Mouse (Mus musculus) liver, adult 2 months (tissue): Measurements from ENCODE around the gene Atxn7l1. TPM values are rescaled to one million over a fixed set of nuclear protein-coding genes. Genes with fewer than 3 reads are reported as not detected.

Source experiments
- DNase-seq: peaks from one replicate; pipeline ENCODE4 v3.0.0-alpha.2; 2011; ENCODE audit warnings: low read depth, low spot score; ENCODE audit errors: extremely low read depth
- H3K27ac ChIP-seq: fragments of 200-500 bp; replicated peaks from 2 replicates; pipeline ENCODE4 v1.5.1; 2012; ENCODE audit warnings: low read depth, mild to moderate bottlenecking, control low read depth, inconsistent platforms, low read length; ENCODE audit not compliant: insufficient read depth
- H3K27me3 ChIP-seq: fragments of 200-500 bp; 2 replicates; pipeline ENCODE4 v1.6.1; 2012; ENCODE audit warnings: mild to moderate bottlenecking, moderate library complexity, low read length, inconsistent platforms; ENCODE audit not compliant: control insufficient read depth, insufficient read depth
- H3K36me3 ChIP-seq: fragments of 200-500 bp; 2 replicates; pipeline ENCODE4 v1.6.1; 2012; ENCODE audit warnings: low read length, inconsistent platforms; ENCODE audit not compliant: control insufficient read depth, insufficient read depth
- H3K4me1 ChIP-seq: fragments of 200-500 bp; 2 replicates; pipeline ENCODE4 v1.6.1; 2011; ENCODE audit warnings: low read length; ENCODE audit not compliant: control insufficient read depth, insufficient read depth
- H3K4me3 ChIP-seq: fragments of 200-500 bp; 2 replicates; pipeline ENCODE4 v1.5.1; 2011; ENCODE audit warnings: low read depth, mild to moderate bottlenecking, control low read depth, low read length, moderate library complexity; ENCODE audit not compliant: insufficient read depth
- H3K79me2 ChIP-seq: fragments of 200-500 bp; 2 replicates; pipeline ENCODE4 v1.6.1; 2012; ENCODE audit warnings: inconsistent platforms, mild to moderate bottlenecking, low read length, moderate library complexity; ENCODE audit not compliant: control insufficient read depth, insufficient read depth
- H3K9ac ChIP-seq: fragments of 200-500 bp; 2 replicates; pipeline ENCODE4 v1.6.1; 2012; ENCODE audit warnings: low read depth, mild to moderate bottlenecking, control low read depth, inconsistent platforms, low read length
- CTCF ChIP-seq: fragments of 200-500 bp; IDR thresholded peaks from 2 replicates; pipeline ENCODE4 v1.5.1; 2011; ENCODE audit warnings: low read depth, low read length, control low read depth
- POLR2A ChIP-seq: fragments of 200-500 bp; IDR thresholded peaks from 2 replicates; pipeline ENCODE4 v1.6.1; 2011; ENCODE audit warnings: low read length, control low read depth; ENCODE audit not compliant: insufficient read depth; ENCODE audit errors: extremely low read depth
- WGBS: fragments of 180-500 bp; shearing (Covaris S2); methylation state at CpG from one replicate; pipeline ENCODE4 v1.1.7; 2018; 5-methylcytosine and 5-hydroxymethylcytosine counted together
- polyA plus RNA-seq: library from polyadenylated mRNA; depleted of rRNA; stranded (reverse); fragments of >200 nt; gene quantifications from 2 replicates; pipeline ENCODE4 v1.2.3, GENCODE M21; 2012
- total RNA-seq: library from RNA; depleted of rRNA; stranded (reverse); fragments of >200 nt; gene quantifications from 2 replicates; pipeline ENCODE4 v1.2.3, GENCODE M21; 2014

Atxn7l1 gene
- total and polyA plus RNA-seq, 2 experiments, result 6.1 to 16.2 TPM

DNA sequence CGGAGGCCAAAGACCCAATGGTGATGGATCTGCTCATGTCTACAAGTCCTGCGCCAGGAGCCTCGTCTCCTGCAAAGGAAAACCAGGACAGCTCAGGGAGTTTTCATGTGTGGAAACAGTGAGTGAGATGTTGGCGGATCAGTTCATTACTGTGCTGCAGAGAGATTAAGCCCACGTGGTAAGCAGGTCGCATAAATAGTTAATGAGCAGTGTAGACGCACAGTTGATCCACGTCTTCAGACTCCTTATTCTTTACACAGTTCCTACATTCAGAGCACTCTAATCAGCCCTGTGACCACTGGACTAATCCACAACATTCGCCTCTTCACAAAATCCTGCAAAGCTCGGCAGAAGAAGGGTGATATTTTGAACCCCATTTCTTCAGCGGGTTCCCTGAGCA is 118.4 kb downstream of the Atxn7l1 start:
- DNase-seq, result no peak
- H3K36me3 ChIP-seq, result no peaks in the 10 kb centered on the region
- no peaks in the 10 kb centered on the region for H3K79me2 ChIP-seq
- H3K4me1 ChIP-seq, result no peaks in the 10 kb centered on the region
- 93% methylated on average over 11 of the region's 11 CpGs for WGBS
- H3K4me3 ChIP-seq, result no peak overlapping the region
- TF ChIP-seq POLR2A (no peak), CTCF (no peak)
- no peak overlapping the region for H3K9ac ChIP-seq
- no peak overlapping the region for H3K27ac ChIP-seq
- H3K27me3 ChIP-seq, result no peaks in the 10 kb centered on the region

DNA sequence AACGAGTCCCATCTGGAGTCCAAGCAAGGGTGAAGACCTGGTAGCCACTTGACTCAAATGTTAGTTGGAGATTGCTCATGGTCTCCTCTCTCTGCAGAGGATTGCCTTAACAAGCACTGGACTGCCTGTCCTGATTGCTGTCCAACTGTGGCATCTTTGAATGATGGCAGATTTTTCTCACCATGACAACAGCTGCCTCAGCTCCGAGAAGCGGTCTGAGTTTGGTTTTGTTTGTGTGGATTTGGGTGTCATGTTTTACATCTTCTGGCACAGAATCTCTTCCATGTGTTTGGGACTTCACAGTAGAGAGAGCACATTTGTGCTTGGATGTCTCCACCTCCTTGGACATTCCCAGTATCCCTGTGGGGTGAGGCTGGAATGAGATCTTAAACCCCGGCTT is 120.5 kb downstream of the Atxn7l1 start:
- TF ChIP-seq POLR2A (no peak), CTCF (no peak)

GRCm38 (mm10) chr12:33269743-33270142 is 122.2 kb downstream of the Atxn7l1 start:
- Histone ChIP-seq H3K9ac (no peak overlapping the region), H3K4me1 (no peaks in the 10 kb centered on the region), H3K4me3 (no peak overlapping the region), H3K36me3 (no peaks in the 10 kb centered on the region), H3K27me3 (no peaks in the 10 kb centered on the region), H3K27ac (no peak overlapping the region), H3K79me2 (no peaks in the 10 kb centered on the region)
- TF ChIP-seq POLR2A (no peak), CTCF (peak; percentile 25; the same call in 1 of the 2 replicates)
- peak; percentile 19 for DNase-seq
- 85% methylated on average over 5 of the region's 5 CpGs for WGBS

More for the DNA sequence above, 120.5 kb downstream of the Atxn7l1 start:
- WGBS, result 85% methylated on average over 4 of the region's 4 CpGs
- no peaks in the 10 kb centered on the region for H3K79me2 ChIP-seq
- H3K4me1 ChIP-seq, result no peaks in the 10 kb centered on the region
- no peaks in the 10 kb centered on the region for H3K27me3 ChIP-seq
- no peaks in the 10 kb centered on the region for H3K36me3 ChIP-seq
- H3K27ac ChIP-seq, result no peak overlapping the region
- DNase-seq, result no peak
- no peak overlapping the region for H3K9ac ChIP-seq
- H3K4me3 ChIP-seq, result no peak overlapping the region

- no peak for DNase-seq
- Histone ChIP-seq H3K27ac (no peak overlapping the region), H3K36me3 (no peaks in the 10 kb centered on the region), H3K79me2 (no peaks in the 10 kb centered on the region), H3K4me1 (no peaks in the 10 kb centered on the region), H3K9ac (no peak overlapping the region), H3K4me3 (no peak overlapping the region), H3K27me3 (no peaks in the 10 kb centered on the region)
- TF ChIP-seq POLR2A (no peak), CTCF (no peak)
- 95% methylated on average over 12 of the region's 12 CpGs for WGBS
These were observed 124.4 kb downstream of the Atxn7l1 start for GRCm38 (mm10) chr12:33271865-33272264.

DNA sequence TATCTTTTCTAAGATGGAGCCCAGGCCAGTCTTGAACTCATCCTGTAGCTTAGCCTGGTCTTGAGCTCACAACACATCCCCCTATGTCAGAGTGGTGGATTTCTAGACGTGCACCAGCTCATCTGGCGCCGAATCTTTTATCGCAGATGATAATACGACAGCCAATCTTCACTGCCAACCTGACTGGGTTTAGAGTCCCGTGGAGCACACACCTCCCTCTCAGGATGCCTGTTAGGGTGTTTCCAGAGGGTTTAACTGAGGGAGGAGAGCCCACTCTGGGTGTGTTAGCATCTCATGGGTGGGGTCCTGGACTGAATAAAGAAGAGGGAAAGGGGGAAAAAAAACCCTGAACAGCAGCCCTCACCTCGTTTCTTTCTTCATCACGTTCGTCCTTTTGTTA is 124.9 kb downstream of the Atxn7l1 start:
- 89% methylated on average over 9 of the region's 9 CpGs for WGBS
- no peak for TF ChIP-seq POLR2A
- TF ChIP-seq CTCF, result no peak
- no peaks in the 10 kb centered on the region for H3K79me2 ChIP-seq
- no peak overlapping the region for H3K4me3 ChIP-seq
- DNase-seq, result no peak
- H3K36me3 ChIP-seq, result no peaks in the 10 kb centered on the region
- no peaks in the 10 kb centered on the region for H3K4me1 ChIP-seq
- no peaks in the 10 kb centered on the region for H3K27me3 ChIP-seq
- no peak overlapping the region for H3K9ac ChIP-seq
- no peak overlapping the region for H3K27ac ChIP-seq

DNA sequence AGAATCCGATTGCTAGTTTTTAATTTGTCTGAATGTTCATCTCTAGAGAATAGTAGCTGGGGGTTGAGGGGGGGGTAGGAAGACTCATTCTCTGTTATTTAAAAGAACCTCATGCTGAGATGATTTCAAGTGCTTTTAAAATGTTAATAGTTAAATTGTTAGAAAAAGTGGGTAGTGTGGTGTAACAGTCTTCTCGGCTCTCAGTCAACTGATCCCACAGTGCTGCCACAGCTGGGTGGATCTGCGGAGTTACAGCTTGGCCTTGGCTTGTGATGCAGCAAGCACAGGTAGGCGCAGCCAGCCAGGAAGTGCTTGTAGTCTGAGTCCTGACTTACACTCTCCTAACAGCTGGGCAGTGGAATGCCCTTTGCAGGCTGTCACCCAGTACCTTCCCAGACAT is 125.7 kb downstream of the Atxn7l1 start:
- Histone ChIP-seq H3K4me1 (no peaks in the 10 kb centered on the region), H3K36me3 (no peaks in the 10 kb centered on the region), H3K27me3 (no peaks in the 10 kb centered on the region), H3K27ac (no peak overlapping the region), H3K9ac (no peak overlapping the region), H3K79me2 (no peaks in the 10 kb centered on the region), H3K4me3 (no peak overlapping the region)
- TF ChIP-seq CTCF (no peak), POLR2A (no peak)
- WGBS, result 85% methylated on average over 4 of the region's 4 CpGs
- no peak for DNase-seq
